Mouse (Mus musculus) embryonic fibroblast, embryonic 13.5 days (primary cell): ENCODE measurements at regions not wholly inside any gene's neighbourhood (a gene's known extent, or its start where the extent isn't known, plus 50 kb on each side); places are given as distances from the start of the nearest gene placed in this dataset.

Experiments
- H3K27ac ChIP-seq: 2 replicates; pipeline ENCODE4 v1.5.1; 2012; ENCODE audit warnings: low read length, control low read depth, inconsistent platforms; ENCODE audit not compliant: insufficient read depth
- H3K4me1 ChIP-seq: 2 replicates; pipeline ENCODE4 v1.6.1; 2011; ENCODE audit warnings: low read length; ENCODE audit not compliant: control insufficient read depth, insufficient read depth
- H3K4me3 ChIP-seq: 2 replicates; pipeline ENCODE4 v1.5.1; 2011; ENCODE audit warnings: mild to moderate bottlenecking, control low read depth, low read length; ENCODE audit not compliant: insufficient read depth
- CTCF ChIP-seq: IDR thresholded peaks from 2 replicates; pipeline ENCODE4 v1.5.1; 2011; ENCODE audit warnings: mild to moderate bottlenecking, control low read depth, low read length, moderate library complexity, borderline replicate concordance; ENCODE audit not compliant: insufficient read depth
- POLR2A ChIP-seq: IDR thresholded peaks from 2 replicates; pipeline ENCODE4 v1.6.1; 2011; ENCODE audit warnings: low read depth, mild to moderate bottlenecking, control low read depth, low read length, moderate library complexity

GRCm38 (mm10) chr13:34465456-34465855 is 120.5 kb upstream of the Slc22a23 start:
- no peak overlapping the region for H3K27ac ChIP-seq
- TF ChIP-seq POLR2A (no peak), CTCF (no peak)
- H3K4me3 ChIP-seq = no peak overlapping the region
- H3K4me1 ChIP-seq = peaks cover 6% of the 10 kb centered on the region; the same call in 1 of the 2 replicates

- no peak overlapping the region for H3K4me3 ChIP-seq
- TF ChIP-seq CTCF = no peak
- TF ChIP-seq POLR2A = no peak
- H3K4me1 ChIP-seq = peaks cover 6% of the 10 kb centered on the region; the same call in 1 of the 2 replicates
- no peak overlapping the region for H3K27ac ChIP-seq
Measured at GRCm38 (mm10) chr13:34464221-34464620, 119.2 kb upstream of the Slc22a23 start.

GRCm38 (mm10) chr13:34462808-34463511 is 118.0 kb upstream of the Slc22a23 start:
- H3K4me1 ChIP-seq = peaks cover 6% of the 10 kb centered on the region; the same call in 1 of the 2 replicates
- H3K4me3 ChIP-seq = no peak overlapping the region
- TF ChIP-seq CTCF = no peak
- no peak overlapping the region for H3K27ac ChIP-seq

- peaks cover 6% of the 10 kb centered on the region; the same call in 1 of the 2 replicates for H3K4me1 ChIP-seq
- no peak overlapping the region for H3K27ac ChIP-seq
- no peak for TF ChIP-seq CTCF
- TF ChIP-seq POLR2A = no peak
- H3K4me3 ChIP-seq = no peak overlapping the region
Measured at GRCm38 (mm10) chr13:34462206-34462807, 117.3 kb upstream of the Slc22a23 start.

- Histone ChIP-seq H3K4me3 (no peak overlapping the region), H3K4me1 (peaks cover 6% of the 10 kb centered on the region; the same call in 1 of the 2 replicates), H3K27ac (no peak overlapping the region)
- TF ChIP-seq CTCF (no peak), POLR2A (no peak)
Measured at GRCm38 (mm10) chr13:34460969-34461368, 116.0 kb upstream of the Slc22a23 start.

- no peak overlapping the region for H3K4me3 ChIP-seq
- no peaks in the 10 kb centered on the region for H3K4me1 ChIP-seq
- TF ChIP-seq POLR2A (no peak), CTCF (no peak)
- no peak overlapping the region for H3K27ac ChIP-seq
Measured at GRCm38 (mm10) chr13:34456051-34456450, 111.1 kb upstream of the Slc22a23 start.

GRCm38 (mm10) chr13:34446806-34447205 is 101.8 kb upstream of the Slc22a23 start:
- no peak overlapping the region for H3K4me3 ChIP-seq
- TF ChIP-seq POLR2A (no peak), CTCF (no peak)
- H3K4me1 ChIP-seq = no peaks in the 10 kb centered on the region
- no peak overlapping the region for H3K27ac ChIP-seq

- H3K4me3 ChIP-seq = no peak overlapping the region
- no peak overlapping the region for H3K27ac ChIP-seq
- H3K4me1 ChIP-seq = no peaks in the 10 kb centered on the region
- TF ChIP-seq POLR2A = no peak
- TF ChIP-seq CTCF = no peak
Measured at GRCm38 (mm10) chr13:34446327-34446726, 101.3 kb upstream of the Slc22a23 start.

GRCm38 (mm10) chr13:34441347-34441746 is 96.4 kb upstream of the Slc22a23 start:
- Histone ChIP-seq H3K4me1 (no peaks in the 10 kb centered on the region), H3K4me3 (no peak overlapping the region), H3K27ac (no peak overlapping the region)
- TF ChIP-seq CTCF (no peak), POLR2A (no peak)

GRCm38 (mm10) chr13:34427527-34427926 is 82.5 kb upstream of the Slc22a23 start:
- H3K4me3 ChIP-seq = no peak overlapping the region
- H3K27ac ChIP-seq = no peak overlapping the region
- H3K4me1 ChIP-seq = no peaks in the 10 kb centered on the region
- TF ChIP-seq CTCF (no peak), POLR2A (no peak)
